Mouse (Mus musculus) heart, postnatal 0 days (tissue): Measurements from ENCODE around the gene Larp4. TPM values are rescaled to one million over a fixed set of nuclear protein-coding genes. Genes with fewer than 3 reads are reported as not detected.

ENCODE experiments used
- ATAC-seq: fragments of 200-750 bp; cut with Nextera tagmentation; 2 replicates; pipeline ENCODE4 v1.8.0; 2017; ENCODE audit warnings: low read depth, moderate number of reproducible peaks, moderate library complexity; ENCODE audit not compliant: insufficient read depth
- DNase-seq: peaks from one replicate; pipeline ENCODE4 v3.0.0-alpha.2; 2016; ENCODE audit warnings: low spot score
- H3K27ac ChIP-seq: fragments of 300-500 bp; sonication (generic); 2 replicates; pipeline ENCODE4 v1.5.1; 2014; ENCODE audit warnings: low read depth, mild to moderate bottlenecking
- H3K27me3 ChIP-seq: fragments of 300-500 bp; sonication (generic); 2 replicates; pipeline ENCODE4 v1.6.1; 2014; ENCODE audit warnings: low read length, mixed read lengths; ENCODE audit not compliant: control insufficient read depth, insufficient read depth
- H3K36me3 ChIP-seq: fragments of 300-500 bp; sonication (generic); replicated peaks from 2 replicates; pipeline ENCODE4 v1.6.1; 2014; ENCODE audit warnings: low read length, mixed read lengths; ENCODE audit not compliant: control insufficient read depth, insufficient read depth
- H3K4me1 ChIP-seq: fragments of 300-500 bp; sonication (generic); 2 replicates; pipeline ENCODE4 v1.6.1; 2014; ENCODE audit warnings: antibody characterized with exemption; ENCODE audit not compliant: control insufficient read depth, insufficient read depth
- H3K4me2 ChIP-seq: fragments of 300-500 bp; sonication (generic); 2 replicates; pipeline ENCODE4 v1.6.1; 2014; ENCODE audit warnings: low read depth, mild to moderate bottlenecking, low read length, moderate library complexity
- H3K4me3 ChIP-seq: fragments of 300-500 bp; sonication (generic); 2 replicates; pipeline ENCODE4 v1.5.1; 2014; ENCODE audit warnings: low read depth, low read length
- H3K9ac ChIP-seq: fragments of 300-500 bp; sonication (generic); replicated peaks from 2 replicates; pipeline ENCODE4 v1.6.1; 2014; ENCODE audit warnings: low read depth, low read length, mixed read lengths
- H3K9me3 ChIP-seq: fragments of 300-500 bp; sonication (generic); replicated peaks from 2 replicates; pipeline ENCODE4 v1.6.1; 2016; ENCODE audit warnings: low read length; ENCODE audit not compliant: control insufficient read depth
- CTCF ChIP-seq: IDR thresholded peaks from 2 replicates; pipeline ENCODE4 v1.5.1; 2016; ENCODE audit warnings: antibody characterized with exemption, control low read depth, low read depth
- EP300 ChIP-seq: IDR thresholded peaks from 2 replicates; pipeline ENCODE4 v1.6.1; 2016; ENCODE audit warnings: antibody characterized with exemption, low read depth
- WGBS: fragments of 180-500 bp; shearing (Covaris S2); extraction: QIAGEN DNeasy Blood & Tissue Kit; methylation state at CpG from one replicate; pipeline ENCODE4 v1.1.7; 2014; 5-methylcytosine and 5-hydroxymethylcytosine counted together
- polyA plus RNA-seq: library from polyadenylated mRNA; unstranded; fragments of >200 nt; fragmentation: Nextera tagmentation; extraction: Ambion mirVana; gene quantifications from 2 replicates; pipeline ENCODE4 v1.2.1, GENCODE M21; 2015
- total RNA-seq: library from RNA; depleted of rRNA; stranded (reverse); fragments of >200 nt; gene quantifications from 2 replicates; pipeline ENCODE4 v1.2.3, GENCODE M21; 2014; ENCODE audit warnings: low replicate concordance

Gene Larp4
- total and polyA plus RNA-seq, 2 experiments from 2014 or later = 28.2 to 103 TPM

GRCm38 (mm10) chr15:99979715-99980114 lies 9.8 kb downstream of the Larp4 start:
- TF ChIP-seq CTCF (no peak), EP300 (no peak)
- no peak overlapping the region for H3K27ac ChIP-seq
- 82% methylated on average over 2 of the region's 2 CpGs for WGBS

DNA sequence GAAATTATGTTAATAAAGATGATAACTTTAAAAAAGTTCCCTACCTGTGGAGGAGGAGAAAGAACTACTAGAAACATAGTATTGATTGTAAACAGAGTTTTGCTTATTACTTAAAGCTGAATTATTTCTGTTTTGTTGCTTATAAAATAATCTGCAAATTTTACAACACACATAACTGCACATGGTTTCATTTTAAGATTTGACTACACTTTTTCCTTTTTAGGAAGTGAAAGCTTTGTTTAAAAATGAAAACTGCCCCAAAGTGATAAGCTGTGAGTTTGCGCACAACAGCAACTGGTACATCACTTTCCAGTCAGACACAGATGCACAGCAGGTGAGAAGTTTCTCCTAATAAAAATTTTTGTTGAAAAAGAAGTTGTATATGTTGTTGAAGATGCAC lies 23.2 kb downstream of the Larp4 start:
- H3K9ac ChIP-seq = no peak overlapping the region
- 95% methylated on average over 1 of the region's 1 CpGs for WGBS
- DNase-seq (no peak), ATAC-seq (no peak)
- H3K4me3 ChIP-seq = no peak overlapping the region
- TF ChIP-seq CTCF (no peak), EP300 (no peak)
- H3K4me1 ChIP-seq = no peaks in the 10 kb centered on the region
- H3K27ac ChIP-seq = no peak overlapping the region
- no peaks in the 10 kb centered on the region for H3K27me3 ChIP-seq
- no peaks in the 10 kb centered on the region for H3K9me3 ChIP-seq
- no peak overlapping the region for H3K4me2 ChIP-seq
- peaks cover 75% of the 10 kb centered on the region for H3K36me3 ChIP-seq

More at GRCm38 (mm10) chr15:99979715-99980114, 9.8 kb downstream of the Larp4 start:
- no peaks in the 10 kb centered on the region for H3K4me1 ChIP-seq
- no peak overlapping the region for H3K9ac ChIP-seq
- DNase-seq = no peak
- no peak overlapping the region for H3K4me2 ChIP-seq
- no peaks in the 10 kb centered on the region for H3K9me3 ChIP-seq
- H3K4me3 ChIP-seq = no peak overlapping the region
- no peak for ATAC-seq
- no peaks in the 10 kb centered on the region for H3K27me3 ChIP-seq
- no peaks in the 10 kb centered on the region for H3K36me3 ChIP-seq

- Histone ChIP-seq H3K36me3 (peaks cover 71% of the 10 kb centered on the region), H3K4me3 (no peak overlapping the region), H3K27me3 (no peaks in the 10 kb centered on the region), H3K4me2 (no peak overlapping the region), H3K27ac (no peak overlapping the region), H3K9ac (no peak overlapping the region), H3K4me1 (no peaks in the 10 kb centered on the region), H3K9me3 (no peaks in the 10 kb centered on the region)
- 94% methylated on average over 6 of the region's 6 CpGs for WGBS
- no peak for ATAC-seq
- DNase-seq = no peak
- TF ChIP-seq CTCF (no peak), EP300 (no peak)
These were observed 27.4 kb downstream of the Larp4 start for GRCm38 (mm10) chr15:99997114-99997804.

DNA sequence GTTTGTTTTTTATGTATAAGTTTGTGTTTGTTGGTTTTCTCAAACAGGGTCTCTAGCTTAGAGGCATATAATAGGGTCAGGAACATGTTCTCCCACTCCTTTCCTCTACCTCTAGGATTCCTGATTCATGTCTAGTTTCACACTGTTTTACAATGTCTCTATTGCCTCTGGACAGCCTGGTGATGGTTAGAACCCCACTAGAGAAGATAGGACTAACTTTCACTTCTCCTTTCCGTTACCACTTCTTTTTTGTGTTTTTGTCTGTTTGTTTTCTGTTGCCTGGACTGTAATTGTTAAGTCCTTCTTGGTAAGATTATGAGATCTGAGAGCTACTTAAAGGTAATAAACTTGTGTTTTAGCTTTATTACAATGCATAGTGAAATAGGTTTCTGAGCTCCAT lies 29.5 kb downstream of the Larp4 start:
- no peaks in the 10 kb centered on the region for H3K27me3 ChIP-seq
- ATAC-seq (no peak), DNase-seq (no peak)
- no peak overlapping the region for H3K27ac ChIP-seq
- peaks cover 74% of the 10 kb centered on the region for H3K36me3 ChIP-seq
- no peaks in the 10 kb centered on the region for H3K9me3 ChIP-seq
- H3K9ac ChIP-seq = no peak overlapping the region
- H3K4me3 ChIP-seq = no peak overlapping the region
- H3K4me2 ChIP-seq = no peak overlapping the region
- 92% methylated on average over 1 of the region's 1 CpGs for WGBS
- no peaks in the 10 kb centered on the region for H3K4me1 ChIP-seq
- TF ChIP-seq CTCF (no peak), EP300 (no peak)

- Histone ChIP-seq H3K27ac (no peak overlapping the region), H3K9ac (no peak overlapping the region), H3K4me2 (no peak overlapping the region), H3K4me3 (no peak overlapping the region), H3K27me3 (no peaks in the 10 kb centered on the region), H3K9me3 (no peaks in the 10 kb centered on the region), H3K4me1 (no peaks in the 10 kb centered on the region), H3K36me3 (peaks cover 80% of the 10 kb centered on the region)
- 81% methylated on average over 7 of the region's 7 CpGs for WGBS
- no peak for ATAC-seq
- DNase-seq = no peak
- TF ChIP-seq EP300 = no peak
- no peak for TF ChIP-seq CTCF
These were observed 34.9 kb downstream of the Larp4 start for GRCm38 (mm10) chr15:100004677-100005273.
